Mouse (Mus musculus): ENCODE data around the gene Ttc7b.

Gene Ttc7b

DNA sequence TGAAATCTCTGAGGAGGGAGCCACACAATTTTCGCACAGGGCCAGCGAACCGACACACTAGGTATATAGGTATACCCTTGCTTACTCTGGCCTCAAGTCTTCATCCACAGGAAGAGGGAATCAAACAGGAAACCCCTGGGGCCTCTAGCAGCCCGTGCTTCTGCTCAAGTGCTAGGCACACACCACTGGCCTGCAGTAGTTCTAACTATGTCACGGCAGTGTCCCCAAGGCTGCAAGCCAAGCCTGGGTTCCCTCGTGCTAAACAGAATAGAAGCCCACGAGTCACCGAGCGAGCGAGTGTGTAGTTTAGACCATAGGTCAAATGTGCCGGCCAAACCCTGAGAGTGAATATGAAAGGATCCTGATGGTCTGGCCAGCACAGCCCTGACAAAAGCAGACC is 114.5 kb downstream of the Ttc7b start:
- no peak for DNase-seq

DNA sequence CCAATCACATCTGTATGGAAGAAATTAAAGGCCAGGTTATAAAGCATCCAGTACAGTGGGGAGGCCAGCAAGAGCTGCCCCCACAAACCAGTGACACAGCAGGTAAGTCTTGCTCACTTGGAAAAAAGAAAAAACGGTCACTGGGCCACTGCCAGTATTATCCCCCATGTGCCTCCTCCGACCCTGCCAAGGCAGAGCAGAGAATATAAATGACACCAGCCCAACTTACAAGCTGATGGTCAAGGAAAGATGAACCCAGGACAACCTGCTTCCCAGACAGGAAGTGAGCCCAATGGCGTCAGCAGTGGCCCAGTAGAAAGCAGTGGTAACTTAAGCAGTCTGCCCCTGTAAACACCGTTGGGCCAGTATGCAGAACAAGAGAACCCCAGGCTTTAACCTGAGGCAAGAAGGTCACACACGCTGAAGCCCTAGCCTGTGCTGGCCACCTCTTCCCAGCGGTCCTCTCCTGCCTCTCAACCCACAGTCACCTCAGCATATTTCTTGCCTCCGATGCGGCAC is 115.1 kb downstream of the Ttc7b start:
- DNase-seq, result no peak

DNA sequence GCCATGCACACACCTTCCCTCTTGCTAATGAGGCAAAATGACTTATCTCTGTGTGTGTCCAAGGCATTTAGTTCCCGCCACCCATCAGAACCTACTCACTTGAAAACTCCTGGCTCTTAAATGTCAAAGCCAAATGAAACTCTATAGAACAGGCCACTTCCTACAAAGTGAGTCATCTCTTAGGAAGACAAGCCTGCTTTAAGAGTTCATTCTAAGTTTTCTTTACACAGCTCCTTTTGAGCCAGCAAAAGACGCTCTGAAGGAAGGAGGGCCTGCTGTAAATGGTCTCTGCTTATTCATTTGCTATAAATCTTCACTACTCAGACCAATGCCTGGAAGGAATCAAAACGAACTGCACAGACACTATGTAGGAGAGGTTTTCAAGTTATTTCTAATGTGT is 116.2 kb downstream of the Ttc7b start:
- no peak for DNase-seq

DNA sequence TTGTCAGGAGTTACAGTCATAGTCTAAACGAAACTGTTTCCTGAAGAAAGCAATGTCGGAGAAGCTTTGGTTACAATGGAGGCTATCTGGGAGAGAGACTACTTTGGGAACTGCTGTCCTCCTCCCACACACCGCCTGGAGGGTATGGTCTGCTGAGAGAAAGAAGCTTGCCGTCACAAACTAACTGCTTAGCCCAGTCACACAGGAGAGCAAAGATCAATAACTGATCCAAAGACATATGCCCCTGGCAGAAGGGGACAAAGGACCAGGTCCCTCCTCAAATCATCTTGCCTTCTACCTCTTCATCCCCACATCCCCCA is 117.7 kb downstream of the Ttc7b start:
- DNase-seq, result no peak

DNA sequence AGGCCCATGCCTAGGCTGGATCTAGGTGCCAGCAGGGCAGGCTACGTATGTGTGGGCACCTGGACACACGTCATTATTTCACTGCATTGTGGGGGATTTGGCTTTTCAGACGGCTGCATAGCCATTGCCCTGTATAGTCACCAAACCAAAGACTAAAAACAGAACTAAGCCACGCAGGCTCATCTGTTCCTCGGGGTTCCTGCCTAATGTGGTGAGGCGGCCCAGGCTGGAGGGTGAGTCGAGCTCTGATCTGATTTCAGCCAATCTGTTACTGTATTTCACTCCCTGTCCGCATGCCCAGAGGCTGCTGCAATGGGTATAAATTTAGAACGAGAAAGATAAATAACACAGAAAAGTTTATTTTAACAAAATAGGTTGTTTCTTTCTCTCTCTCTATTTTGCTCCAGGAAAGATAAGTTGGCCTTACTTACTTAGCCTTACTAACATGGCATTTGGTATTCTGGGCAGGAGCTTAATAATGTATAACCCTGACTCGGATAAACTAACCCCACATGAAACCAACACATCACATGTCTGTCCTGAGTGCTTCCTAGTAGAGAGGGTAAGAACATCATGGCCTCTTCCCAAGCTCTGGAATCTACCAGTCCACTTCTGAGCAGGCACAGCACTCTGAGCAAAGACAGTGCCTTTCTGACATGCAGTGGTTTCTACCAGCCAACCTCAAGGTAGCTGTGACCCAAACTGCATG is 118.2 kb downstream of the Ttc7b start:
- DNase-seq, result peak; percentile 24

DNA sequence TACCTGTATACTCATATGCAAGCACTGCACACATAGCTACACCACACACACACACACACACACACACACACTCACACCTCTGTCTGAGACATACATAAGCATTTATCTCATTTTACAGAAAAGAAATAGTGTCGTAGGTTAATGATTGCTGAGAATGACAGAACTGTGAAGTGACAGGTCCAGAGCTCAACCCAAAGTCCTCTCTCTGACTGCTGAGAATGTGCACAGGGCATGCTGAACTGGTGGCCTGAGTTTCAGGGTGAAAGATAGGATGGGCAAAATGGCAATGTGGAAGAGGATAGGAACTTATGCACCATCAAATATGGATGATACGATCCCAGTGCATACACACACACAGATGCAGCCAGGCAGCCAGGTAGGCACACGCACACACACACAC is 120.5 kb downstream of the Ttc7b start:
- DNase-seq, result no peak

DNA sequence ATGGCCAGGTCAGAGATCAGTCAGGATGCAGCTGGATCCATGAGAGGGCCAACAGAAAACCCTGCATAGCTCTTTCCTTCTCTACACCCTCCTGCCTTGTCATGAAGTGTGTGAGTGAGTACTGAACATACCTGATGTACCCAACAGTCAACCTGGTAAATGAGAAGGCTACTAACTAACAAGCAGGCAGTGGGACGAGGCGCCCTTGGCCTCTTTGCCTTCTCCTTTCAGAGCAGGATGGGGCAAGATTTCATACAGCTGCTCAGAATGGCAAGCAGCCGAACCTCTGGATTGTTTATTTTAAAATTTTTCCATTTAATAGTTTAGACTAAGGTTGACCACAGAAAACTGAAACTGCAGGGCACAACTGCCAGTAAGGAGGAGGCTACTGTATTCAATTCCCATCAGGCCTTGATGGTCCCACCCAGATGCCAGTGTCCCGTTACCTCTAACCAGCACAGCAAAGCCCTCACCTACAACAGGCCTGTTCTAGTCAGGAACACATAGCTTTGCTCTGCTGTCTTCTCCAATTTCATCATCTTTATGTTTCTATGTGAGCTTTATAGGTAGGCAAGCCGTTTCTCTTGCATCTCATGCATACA is 121.4 kb downstream of the Ttc7b start:
- peak; percentile 66 for DNase-seq

DNA sequence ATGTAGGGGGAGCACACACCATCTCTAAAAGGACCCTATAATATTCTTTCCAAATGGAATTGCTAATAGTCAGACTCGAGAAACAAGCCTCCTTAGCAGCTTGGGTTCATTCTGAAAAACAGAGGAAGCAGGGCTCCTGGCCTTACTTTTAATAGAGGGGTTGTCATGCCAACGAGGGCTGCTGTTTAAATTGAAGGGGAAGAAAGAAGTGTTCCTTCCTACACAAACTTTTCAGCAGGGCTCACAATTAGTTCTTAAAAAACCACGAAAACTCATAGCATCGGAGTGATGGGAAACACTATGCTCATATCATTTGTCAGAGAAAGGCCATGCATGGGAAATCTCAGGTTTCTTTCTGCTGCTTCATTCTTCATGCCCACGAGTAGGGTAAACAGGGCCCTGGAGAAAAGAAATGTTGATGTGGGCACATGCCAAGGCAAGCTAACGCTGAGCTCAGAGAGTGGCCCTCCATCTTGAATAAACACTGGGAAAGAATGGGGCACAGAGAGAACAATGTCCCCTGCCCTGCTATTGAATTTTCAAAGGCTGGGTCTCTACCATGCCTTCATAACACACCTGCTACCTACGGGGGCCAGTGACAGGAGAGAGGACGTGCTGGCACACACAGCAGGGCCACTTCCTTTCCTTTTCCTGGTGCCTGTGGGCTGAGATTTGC is 122.2 kb downstream of the Ttc7b start:
- DNase-seq, result no peak

DNA sequence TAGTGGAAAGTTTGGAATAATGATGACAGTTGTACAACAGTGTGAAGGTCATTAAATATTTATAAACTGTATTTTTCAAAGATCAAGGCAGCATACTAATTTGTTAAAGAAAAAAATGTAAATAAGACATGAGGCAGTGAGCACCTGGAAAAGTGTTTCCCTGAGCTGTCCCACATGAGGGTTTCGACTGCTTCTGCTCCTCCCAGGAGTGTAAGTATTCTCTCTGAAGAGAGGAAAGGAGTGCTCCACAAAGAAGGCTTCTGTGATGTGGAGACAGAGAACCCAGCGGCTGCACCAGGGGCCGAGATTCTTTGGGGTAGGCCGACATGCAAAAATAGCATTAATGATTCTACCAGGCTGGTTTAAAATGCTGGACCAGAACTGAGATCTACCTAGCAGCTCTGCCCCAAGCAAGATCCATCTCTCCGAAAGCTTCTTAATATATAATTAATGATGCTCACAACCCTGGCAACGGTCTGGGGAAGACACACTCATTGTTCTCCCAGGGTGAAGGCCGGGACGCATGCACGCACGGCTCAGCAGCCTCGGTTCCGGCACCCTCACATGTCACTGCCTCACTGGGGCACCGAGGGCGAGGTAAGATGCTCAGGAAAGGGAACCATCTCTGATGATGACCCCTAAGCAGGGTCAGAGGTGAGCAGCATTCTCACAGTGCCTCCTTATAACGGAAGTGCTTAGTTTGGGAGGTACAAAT is 123.0 kb downstream of the Ttc7b start:
- DNase-seq, result no peak

DNA sequence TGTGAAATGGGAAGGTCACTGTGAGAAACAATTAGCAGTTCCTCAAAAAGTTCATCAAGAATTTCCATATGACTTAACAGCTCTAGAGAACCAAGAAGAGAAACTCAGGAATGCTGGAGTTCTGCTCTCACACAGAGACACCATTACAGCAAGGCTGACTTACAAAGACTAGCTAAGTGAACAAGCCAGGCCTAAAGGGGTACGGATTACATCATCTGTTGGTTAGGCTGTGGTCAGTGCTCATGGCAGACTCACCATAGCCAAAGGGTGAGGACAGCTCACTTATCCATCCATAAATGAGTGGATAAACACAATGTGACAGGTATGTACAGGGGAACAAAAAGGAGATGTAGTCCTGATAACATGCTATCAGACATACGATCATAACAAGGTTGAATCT is 123.8 kb downstream of the Ttc7b start:
- no peak for DNase-seq

DNA sequence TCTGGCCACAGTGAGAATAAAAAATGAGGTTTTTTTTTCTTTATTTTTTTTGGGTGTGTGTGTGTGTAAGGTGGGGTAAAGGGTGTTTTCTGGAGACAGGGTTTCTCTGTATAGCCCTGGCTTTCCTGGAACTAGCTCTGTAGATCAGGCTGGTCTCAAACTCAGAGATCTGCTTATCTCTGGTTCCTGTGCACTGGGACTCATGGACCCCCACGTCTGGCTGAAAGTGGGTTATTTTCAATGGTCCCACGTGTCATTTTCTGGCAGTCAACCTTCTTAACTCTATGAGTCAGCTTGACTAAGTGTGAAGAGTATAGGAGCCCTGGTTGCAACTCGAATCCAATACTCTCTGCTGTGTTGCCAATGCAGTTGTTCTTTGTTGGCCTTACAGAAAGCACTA is 127.1 kb downstream of the Ttc7b start:
- DNase-seq, result no peak

DNA sequence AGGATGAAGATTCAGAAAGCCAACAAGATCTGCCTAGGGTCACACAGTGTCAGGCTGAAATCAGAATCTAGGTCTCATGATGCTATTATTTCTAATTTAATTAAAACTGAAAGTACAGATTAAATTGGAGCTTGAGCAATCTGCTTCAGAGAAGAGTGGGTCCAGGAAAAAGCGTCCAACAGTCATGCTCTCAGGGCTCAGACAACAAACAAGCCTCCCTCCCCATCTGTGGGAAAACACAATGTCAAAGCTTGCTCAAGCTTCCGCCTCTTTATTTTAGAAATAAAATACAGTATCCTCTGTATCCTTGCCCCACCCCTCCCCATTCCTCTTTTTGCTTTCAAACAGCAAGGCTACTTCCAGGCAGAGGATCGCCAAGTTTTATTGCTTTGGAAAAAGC is 127.5 kb downstream of the Ttc7b start:
- DNase-seq, result no peak

DNA sequence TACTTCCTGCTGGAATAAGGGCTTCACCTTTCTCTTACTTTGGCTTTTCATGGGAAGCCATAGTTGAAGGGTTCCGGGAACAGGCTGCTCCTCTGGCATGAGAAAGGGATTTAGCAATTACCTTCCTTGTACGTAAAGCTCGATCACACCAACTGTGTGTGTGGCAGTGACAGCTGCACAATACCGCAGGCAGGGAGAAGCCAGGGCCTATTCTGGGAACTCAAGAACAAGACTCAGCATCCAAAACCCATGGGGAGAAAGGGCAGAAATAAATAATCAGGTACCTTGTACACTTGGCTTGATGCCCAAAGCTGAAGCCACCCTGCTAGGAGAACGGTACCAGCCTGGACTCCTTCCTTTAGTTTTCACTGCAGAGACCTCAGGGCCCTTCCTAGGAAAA is 128.2 kb downstream of the Ttc7b start:
- DNase-seq, result no peak

DNA sequence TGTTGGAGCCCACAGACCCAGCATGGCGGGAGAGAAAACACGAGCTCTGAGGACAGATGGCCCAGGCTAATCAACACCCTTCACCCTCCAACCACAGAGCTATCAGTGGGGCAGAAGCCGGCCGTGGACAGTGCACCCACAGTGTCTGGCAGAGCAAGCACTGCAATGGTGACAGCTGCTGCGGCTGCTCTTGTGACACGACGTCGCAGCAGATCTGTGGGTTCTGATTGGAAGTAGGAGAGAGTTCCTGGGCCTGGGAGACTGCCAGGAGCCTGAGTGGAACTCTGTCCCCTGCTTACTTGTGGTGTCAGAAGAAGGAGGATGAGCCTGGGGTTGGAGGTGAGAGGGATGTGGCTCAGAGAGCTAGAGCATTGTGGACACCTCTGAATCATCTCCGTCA is 128.7 kb downstream of the Ttc7b start:
- peak; percentile 17 for DNase-seq

DNA sequence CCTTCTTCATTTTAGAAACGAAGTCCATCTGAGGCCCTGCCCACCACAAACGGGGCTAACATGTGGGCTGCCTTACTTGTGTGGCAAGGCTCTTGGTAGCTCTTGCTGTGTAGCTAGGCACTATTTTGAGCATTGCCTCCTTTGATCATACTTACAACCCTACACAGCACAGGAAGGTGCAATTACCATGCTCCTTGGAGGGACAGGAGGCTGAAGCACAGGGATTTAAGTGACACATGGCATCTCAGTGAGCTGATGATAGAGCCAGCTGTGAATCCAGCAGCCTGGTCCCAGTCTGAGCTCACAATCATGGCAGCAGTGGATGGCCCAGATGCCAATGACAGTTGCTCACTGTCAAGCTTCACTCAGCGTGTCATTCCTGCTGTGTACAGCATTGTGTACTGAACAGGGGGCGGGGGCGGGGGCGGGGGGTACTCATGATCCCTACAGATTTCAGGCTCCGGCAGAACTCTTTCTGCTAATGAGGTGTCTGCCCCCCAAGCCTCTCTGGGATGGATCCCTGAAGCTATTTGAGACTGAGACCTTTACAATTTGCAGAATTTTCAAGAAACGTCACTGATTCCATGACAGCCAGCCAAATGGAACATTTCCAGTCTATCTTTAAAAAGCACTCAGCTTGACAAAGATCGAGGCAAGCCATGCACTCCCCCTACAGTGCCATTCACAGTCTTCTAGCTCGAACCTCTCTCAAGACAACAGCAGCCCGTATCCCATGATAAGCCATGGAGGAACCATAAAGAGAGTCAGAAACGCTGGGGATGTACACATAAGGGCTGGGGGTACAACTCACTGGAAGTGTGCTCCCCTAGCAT is 130.5 kb downstream of the Ttc7b start:
- DNase-seq, result peak; percentile 71

DNA sequence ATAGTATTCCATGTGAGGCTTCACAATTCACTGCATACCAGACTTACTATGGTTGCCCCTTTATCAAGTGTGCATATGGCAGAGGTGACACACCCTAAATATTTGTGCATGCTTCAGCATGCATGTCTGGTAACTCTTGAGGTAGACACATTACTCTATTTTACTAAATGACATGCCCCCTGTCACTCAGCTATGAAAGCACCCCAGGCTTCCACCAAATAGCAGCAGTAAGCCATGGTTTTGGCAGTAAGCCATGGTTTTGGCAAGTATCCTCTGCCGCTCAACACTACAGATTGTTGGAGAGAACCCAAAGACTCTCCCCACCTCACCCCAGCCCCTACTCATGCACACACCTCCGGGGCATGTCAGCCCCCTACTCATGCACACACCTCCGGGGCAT is 134.4 kb downstream of the Ttc7b start:
- DNase-seq, result peak; percentile 22

DNA sequence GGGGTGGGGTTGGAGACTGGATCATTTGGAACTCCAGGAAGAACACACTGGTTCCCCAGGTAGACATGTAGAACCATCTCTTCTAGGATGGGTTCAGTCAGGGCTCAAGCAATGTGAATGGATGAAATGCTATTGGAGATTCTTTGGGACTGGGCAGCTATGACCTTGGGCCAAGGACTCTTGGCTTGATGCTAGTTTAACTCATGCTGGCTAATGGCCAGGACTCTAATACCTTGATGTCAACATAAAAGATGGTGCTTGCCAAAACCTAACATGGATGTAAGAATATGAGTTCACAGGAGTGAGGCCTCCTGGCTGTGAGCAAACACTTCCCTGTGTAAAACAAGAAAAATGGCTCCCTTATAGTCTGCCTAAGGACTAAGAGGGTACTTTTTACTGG is 138.1 kb downstream of the Ttc7b start:
- DNase-seq, result no peak

DNA sequence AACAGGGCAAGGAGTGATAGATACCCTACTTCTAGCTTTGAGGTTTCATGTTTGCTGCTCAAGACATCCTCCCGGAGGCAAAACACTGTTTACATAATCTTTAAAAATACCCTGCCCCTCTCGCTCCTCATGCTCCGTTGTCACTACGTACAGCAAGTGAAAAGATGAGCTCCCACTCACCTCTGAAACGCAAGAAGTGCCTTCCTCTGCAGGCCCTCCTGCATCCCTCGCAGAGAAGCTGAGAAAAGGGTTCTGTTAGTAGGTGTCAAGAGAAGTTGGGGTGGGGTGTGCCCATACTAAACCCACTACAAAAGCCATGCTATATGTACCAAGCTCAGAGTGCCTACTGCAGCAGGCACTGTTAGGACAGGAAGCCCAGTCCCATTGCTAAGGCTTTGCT is 138.7 kb downstream of the Ttc7b start:
- DNase-seq, result no peak

DNA sequence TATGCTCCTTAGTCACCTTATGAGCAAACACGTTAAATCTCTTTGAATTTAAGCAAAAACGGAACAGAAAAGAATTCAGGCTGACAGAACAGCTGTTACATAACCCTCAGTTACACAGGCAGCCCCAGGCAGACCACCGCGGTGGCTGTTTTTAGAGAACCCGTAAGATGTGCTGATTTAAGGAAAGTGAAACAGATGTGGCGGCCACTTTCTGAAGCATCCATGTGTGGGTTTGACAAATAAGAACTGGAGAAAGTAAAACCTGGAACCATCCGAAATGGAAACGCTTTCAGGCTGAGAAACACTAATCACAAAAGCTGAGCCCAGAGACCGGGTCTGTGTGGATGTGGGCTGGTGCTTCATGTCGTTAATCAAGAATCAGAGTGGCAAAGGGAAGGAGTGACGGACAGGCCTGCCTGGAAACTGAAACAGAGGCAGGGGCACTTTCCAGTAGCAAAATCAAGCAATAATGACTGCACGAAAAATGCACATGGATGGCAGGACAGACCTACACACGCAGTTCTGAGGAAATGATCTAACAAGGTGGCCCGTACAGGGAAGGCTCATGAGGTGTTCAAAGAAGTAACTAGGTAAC is 139.8 kb downstream of the Ttc7b start:
- no peak for DNase-seq

DNA sequence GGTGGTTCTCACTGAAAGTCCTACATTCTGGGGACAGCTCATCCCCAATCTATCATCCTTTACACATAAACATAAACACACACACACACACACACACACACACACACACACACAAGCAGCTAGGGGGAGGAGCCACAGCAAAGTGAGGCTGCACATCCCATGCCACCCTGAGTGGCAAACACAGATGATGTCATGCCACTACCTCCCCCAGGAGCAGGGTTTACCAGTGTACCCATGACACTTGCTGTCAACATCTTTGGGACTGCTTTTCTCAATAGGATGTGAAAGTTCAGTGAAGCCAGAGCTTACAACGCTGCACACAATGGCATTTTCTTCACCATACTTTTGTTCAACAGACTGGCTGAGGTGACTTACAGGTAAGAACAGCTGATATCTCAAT is 140.8 kb downstream of the Ttc7b start:
- no peak for DNase-seq

DNA sequence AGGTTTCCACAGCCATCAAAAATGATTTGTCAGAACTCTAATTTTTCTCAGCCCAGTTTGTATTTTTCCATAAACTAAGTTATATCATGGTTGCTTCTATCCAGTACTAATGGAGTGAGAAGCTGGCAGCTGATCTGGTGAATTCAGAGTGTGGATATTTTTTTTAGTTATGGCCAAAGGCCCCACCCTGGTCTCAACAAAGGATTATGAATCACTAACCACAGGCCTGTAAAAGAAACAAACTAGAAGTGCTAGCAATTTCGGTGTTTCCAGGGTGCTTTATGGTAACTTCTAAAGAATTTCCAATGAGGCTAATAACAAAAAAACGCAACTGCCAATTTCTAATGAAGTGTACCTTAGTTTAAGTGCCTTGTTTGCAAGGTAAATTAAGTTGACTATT is 142.4 kb downstream of the Ttc7b start:
- no peak for DNase-seq

DNA sequence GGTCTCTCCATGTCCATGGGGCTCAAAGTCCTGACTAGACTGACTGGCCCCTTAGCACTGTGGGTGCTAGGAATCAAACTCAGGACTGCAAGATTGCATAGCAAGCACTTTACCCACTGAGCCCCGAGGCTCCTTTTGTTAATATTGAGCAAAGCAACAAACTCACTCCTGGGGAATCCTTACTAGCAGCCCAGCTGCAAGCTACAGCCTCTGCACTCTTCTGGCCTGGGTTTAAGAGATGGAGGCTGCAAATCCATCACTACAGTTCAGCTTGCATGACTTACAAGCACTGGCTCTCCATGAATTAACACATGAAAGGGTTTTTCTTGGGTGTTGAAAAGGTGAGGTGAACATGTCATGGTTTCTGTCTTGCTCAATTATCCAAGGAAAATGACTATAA is 142.8 kb downstream of the Ttc7b start:
- no peak for DNase-seq

DNA sequence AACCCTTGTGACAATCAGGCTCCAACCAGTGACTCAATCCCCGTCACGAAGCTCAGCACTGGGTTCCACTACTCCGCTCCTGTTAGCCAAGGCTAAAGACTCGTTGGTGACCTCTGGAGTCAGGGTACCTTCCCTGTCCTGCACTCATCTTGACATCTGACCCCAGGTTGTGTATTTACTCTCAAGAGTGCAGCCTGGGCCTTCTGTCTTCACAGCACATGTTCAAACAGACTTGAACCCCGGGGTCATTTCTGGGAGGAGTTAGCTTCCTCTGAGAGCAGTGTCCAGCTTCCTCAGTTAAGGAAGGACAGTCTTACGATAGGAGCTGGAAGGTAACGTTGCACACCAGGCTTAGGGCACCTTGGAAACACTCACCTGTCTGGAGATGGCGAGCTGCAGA is 144.8 kb downstream of the Ttc7b start:
- no peak for DNase-seq

Measured in lung, postnatal 10 days (tissue).